Mouse (Mus musculus): ENCODE results near the gene Tlx1.

Tlx1 gene

GRCm38 (mm10) chr19:45158896-45159295 lies 8.4 kb downstream of the Tlx1 start:
- DNase-seq (ENCODE audit: low spot score) = no peak

GRCm38 (mm10) chr19:45159491-45159890 lies 9.0 kb downstream of the Tlx1 start:
- DNase-seq (ENCODE audit: low spot score) = no peak

DNA sequence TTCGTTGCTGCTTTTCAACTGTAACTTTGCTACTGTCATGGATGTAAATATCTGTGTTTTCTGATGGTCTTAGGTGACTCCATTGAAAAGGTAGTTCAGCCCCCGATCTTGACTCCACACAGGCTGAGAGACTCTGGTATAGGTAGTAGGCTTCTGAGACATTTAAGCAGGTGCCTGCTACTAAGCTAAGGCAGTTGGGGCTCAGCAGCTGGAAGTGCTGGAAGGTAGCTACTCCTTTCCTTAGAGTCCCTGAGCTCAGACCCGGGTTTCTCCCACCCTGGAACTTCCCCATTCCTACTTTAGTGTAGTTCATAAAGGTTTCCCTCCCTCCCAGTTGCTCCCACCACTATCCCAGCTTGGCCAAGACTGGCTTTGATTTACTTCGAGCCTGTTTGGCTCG lies 9.5 kb downstream of the Tlx1 start:
- DNase-seq (ENCODE audit: low spot score) = no peak

DNA sequence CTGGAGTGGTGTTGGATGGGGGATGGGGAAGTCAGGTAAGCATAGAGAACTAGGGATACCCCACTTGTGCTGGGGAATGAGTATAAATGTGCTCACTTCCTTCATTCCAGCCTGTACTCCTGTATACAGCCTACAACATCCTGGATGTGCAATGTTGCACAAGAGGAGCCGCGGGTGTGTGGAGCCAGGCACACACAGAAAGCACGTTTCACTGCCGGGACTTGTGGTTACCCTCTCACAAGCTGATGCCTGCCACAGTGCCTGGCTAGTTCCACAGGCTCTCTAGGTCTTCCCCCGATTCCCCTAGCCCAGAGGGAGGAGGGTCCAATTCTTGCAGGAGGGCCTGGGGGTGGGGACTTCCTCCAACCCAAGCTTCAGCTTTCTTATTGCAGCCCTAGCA lies 10.0 kb downstream of the Tlx1 start:
- DNase-seq (ENCODE audit: low spot score) = no peak

DNA sequence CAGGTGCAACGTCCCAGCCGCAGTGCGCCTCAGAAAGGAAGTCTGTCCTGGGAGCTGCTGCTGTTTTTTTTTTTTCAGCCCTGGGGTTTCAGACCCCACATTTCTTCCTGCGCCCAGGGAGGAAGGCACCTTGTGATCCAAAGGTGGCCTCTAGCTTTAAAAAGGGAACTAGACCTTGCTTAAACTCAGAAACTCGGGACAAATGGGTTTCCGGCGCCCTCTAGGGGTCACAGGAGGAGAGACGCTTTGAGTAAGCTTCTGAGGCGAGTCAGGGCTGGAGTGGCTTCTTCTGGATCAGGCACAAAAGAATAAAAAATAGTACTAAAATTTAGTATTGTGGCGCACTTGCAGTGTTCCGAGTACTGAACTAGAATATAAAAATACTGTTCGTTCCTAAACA lies 10.6 kb downstream of the Tlx1 start:
- DNase-seq (ENCODE audit: low spot score) = peak; percentile 82

GRCm38 (mm10) chr19:45162181-45162580 lies 11.7 kb downstream of the Tlx1 start:
- no peak for DNase-seq (ENCODE audit: low spot score)

- DNase-seq (ENCODE audit: low spot score) = no peak
Observed at GRCm38 (mm10) chr19:45162871-45163270, 12.4 kb downstream of the Tlx1 start.

DNA sequence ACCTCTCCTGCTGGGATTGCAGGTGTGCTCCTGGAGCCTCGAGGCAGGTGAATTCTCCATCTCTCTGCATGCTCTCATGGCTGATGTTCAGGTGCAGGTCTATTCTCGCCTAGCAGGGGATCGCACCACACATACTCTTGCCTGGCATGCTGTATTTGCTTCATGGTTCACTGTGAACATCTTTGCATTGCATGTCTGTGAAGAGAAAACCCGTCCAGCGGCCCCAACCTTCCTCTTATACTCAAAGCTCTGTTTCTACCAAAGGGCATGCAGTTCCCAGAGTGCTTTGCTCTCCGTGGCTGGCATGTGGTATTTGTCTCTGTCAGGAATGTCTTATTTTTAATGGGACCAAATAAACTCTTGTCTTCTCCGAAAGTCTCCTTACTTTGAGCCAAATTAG lies 20.0 kb downstream of the Tlx1 start:
- no peak for DNase-seq (ENCODE audit: low spot score)

- peak; percentile 64 for DNase-seq (ENCODE audit: low spot score)
Observed at GRCm38 (mm10) chr19:45174803-45175202, 24.3 kb downstream of the Tlx1 start.

DNA sequence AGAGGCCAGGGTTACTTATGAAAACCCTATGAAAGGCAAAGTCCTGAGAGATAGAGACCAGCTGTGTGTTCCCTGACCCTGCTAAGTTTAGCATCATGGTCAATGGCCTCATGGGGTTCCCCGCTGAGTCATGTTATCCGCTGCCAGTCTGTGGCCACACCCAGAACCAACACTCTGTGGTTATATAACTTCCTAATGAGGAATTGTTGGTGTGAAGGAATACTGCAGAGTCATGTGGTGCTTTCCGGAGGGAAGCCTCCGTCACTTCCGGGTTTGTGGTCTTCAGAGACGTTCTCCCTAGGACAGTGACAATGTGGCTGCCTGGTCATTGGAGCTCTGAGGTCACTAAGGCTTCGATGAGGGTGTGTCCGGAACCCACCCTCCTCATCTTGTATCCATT lies 25.8 kb downstream of the Tlx1 start:
- DNase-seq (ENCODE audit: low spot score) = no peak

DNA sequence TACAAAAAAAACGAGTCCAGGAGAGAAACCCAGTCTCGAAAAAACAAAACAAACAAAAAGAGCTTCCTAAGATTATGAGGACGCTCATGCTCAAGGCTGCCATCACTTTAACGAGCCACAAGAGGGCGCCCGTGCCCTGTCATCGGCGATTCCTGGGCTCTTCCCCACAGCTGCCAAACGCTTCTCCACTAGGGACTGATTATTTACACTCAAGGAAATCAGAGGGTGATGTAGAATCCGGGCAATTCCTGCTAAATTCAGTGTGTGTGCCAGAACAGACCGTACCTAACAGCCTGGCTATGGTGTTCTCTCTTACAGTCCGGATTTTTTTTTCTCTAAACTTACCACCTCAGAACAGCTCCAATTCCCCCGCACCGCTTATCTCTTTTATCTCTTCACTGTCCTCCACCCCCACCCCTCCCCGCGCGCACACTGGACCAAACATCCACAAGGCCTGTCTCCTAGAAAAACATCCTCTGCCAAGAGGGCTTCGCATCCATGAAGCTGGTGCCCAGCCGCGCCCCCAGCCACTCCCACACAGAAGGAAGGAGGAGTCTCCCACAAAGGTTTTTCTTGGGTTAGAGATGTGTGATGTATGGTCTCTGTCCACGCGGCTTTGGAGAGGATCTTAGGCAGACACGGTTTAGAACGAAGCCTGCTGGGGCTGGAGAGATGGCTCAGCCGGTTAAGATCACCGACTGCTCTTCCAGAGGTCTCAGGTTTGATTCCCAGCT lies 26.7 kb downstream of the Tlx1 start:
- DNase-seq (ENCODE audit: low spot score) = peak; percentile 87

DNA sequence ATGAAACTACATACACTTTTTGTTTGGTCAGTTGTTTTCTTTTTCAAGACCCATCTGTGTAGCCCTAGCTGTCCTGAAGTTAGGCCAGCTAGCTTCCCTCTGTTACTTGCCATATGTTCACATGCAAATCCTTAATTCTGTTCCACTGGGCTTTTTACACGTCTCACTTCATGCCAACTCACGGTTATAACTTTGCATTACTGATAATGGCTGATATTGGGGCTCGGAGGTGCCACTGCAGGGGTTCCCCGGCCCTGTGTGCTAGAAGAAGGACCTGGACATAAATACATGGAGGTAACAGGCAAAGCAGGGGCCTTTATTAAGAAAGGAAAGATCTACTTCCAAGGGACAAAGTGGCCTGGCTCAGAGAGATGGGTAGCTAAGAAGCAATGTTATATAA lies 29.0 kb downstream of the Tlx1 start:
- no peak for DNase-seq (ENCODE audit: low spot score)

- DNase-seq (ENCODE audit: low spot score) = no peak
Observed at GRCm38 (mm10) chr19:45180447-45180846, 30.0 kb downstream of the Tlx1 start.

DNA sequence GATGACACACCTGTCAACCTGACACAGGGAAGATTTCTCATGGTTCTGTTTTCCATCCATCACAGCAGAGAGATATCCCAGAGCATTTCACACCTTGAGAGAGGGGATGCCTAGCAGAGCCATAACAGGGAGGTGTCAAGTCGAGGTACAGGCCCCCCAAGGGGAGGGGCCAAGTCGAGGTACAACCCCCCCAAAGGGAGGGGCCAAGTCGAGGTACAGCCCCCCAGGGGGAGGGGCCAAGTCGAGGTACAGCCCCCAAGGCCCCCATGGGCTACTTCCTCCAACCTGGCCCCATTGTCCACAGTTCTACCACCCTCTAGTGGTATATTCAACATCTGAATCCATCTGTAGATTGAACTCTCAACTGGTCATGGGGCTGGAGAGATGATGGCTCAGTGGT lies 44.2 kb downstream of the Tlx1 start:
- DNase-seq (ENCODE audit: low spot score) = no peak

- no peak for DNase-seq (ENCODE audit: low spot score)
Observed at GRCm38 (mm10) chr19:45196967-45197366, 46.5 kb downstream of the Tlx1 start.

- DNase-seq (ENCODE audit: low spot score) = no peak
Observed at GRCm38 (mm10) chr19:45205311-45206105, 55.0 kb downstream of the Tlx1 start.
